Mouse (Mus musculus): ENCODE data around the gene Brinp3.

- TF ChIP-seq CTCF (IDR thresholded peaks at IDR 0.05; ENCODE audit: low read depth): no peak
- no peak for TF ChIP-seq EP300 (IDR thresholded peaks at IDR 0.05; ENCODE audit: low read depth)
These were observed 292.7 kb downstream of the Brinp3 start for GRCm38 (mm10) chr1:146787236-146787635.

Measured in heart, postnatal 0 days (tissue).